Mouse (Mus musculus): ENCODE measurements around the gene Rcn3. TPM values are rescaled to one million over a fixed set of nuclear protein-coding genes. Genes with fewer than 3 reads are reported as not detected.
"Not testable (repeated sequence)": the region's sequence is repeated elsewhere in the genome, so short reads cannot be mapped to it uniquely, and the experiment has no call there.

The Rcn3 gene
- total RNA-seq, 2 experiments from 2014 or later, result 6.4 to 7.5 TPM

DNA sequence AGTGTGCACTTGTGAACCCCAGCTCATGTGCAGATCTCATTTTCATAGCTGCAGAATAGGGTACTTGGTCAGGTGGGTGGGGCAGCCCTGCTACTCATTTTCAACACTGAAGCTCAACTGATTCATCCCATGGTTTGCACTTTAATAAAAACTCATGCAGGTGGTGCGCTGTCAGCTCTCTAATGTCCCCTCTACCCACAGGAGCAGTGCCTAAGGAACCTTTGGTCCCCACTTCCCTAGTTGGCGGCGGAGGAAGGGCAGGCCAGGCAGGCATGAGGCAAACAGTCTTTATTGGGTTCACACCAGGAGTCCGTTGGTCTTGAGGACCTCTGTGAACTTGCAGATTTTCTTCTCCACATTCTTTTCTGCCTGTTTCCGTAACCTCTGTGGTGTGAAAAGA, 33.6 kb upstream of the Rcn3 start:
- not testable (repeated sequence) for DNase-seq (ENCODE audit: extremely low spot score in 1 of 2, low spot score in 2 of 2)
- intact Hi-C loops (cut with DNase I), result loop anchor here (5.0 kb wide), 1 partner anchor 43 kb away; no protein-coding TSS in a partner anchor

DNA sequence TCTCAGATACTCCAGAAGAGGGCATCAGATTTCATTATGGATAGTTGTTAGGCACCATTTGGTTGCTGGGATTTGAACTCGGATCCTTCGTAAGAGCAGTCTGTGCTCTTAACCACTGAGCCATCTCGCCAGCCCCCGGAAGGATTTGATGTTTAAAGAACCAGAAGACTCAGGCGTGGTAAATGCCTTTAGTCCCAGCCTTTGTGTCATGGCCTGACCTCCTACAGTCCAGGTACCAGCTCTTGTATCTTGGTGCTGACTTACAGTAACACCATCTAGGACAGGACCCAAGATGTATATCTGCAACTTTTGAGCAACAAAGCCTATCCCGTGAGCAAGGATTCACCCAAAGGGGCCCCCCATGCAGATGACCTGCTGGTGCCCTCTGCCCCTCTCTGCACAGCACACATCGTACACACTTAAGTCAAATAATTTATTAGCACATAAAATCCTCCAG, 33.2 kb upstream of the Rcn3 start:
- intact Hi-C loops (cut with DNase I), result loop anchor here (5.0 kb wide), 1 partner anchor 43 kb away; no protein-coding TSS in a partner anchor
- DNase-seq (ENCODE audit: extremely low spot score in 1 of 2, low spot score in 2 of 2), result no peak

DNA sequence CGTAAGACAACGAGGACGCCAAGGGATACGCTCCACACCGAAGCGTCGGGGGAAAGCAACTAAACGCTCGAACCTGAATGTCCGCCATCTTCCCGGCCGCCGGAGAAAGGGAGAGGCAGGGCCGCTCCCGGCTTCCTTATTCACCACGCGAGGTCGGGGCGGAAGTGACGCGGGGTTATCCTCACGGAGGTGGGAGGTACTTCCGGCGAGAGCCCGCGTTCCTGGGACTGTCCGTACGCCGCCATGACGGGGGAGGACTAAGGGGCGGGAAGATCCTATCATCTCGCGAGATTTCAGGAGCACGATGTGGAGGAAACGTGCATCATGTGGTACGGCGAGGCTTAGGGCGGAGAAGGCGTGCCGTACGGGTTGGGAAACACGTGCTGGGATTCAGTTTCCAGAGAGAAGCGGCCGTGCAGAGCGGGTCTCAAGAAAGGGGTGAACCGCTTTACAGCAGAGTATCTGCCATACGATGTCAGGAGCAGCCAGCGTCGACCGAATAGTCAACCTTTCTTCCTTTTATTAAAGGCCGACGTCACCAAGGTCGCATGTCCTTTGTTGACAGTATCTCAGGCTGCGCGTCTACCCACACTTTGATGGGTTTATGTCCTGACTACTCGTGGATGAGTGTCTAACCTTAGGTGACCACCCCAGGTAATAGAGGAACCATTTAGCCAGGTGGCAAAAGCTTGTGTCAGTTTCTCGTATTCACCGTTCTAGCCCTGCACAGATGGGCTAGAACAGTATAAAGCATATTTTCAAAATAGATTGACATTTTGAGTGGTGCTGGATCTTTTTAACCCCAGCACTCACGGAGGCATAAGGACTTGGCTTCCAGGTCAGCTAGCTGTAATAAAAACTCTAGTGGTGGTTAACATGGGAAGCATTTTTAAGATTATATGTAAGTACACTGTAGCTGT, 32.5 kb upstream of the Rcn3 start, which contains the start of gene Rps11:
Gene Rps11 (minus strand): TSS at position 216 of the 920 bp plus-strand sequence.
- intact Hi-C loops (cut with DNase I), result loop anchor here (5.0 kb wide), 1 partner anchor 42 kb away; no protein-coding TSS in a partner anchor
- peak; percentile 99 for DNase-seq (ENCODE audit: extremely low spot score in 1 of 2, low spot score in 2 of 2)

DNA sequence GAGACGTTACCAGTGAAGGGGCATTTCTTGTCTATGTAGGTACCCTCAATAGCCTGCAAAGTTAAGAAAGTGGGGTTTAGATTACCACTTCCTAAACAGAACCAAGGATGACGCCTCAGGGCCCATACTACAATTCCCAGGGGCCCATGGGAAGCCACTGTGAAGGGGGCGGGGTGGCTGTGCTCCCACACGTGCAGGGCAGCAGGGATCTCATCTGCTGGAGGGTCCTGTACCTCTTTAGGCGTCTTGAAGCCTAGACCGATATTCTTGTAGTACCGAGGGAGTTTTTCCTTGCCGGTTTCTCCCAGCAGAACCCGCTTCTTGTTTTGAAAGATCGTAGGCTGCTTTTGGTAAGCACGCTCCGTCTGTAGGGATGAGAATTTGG, 31.2 kb upstream of the Rcn3 start:
- peak in 1 of 2 experiments; percentile 72 for DNase-seq (ENCODE audit: extremely low spot score in 1 of 2, low spot score in 2 of 2)
- intact Hi-C loops (cut with DNase I), result no loop called here

DNA sequence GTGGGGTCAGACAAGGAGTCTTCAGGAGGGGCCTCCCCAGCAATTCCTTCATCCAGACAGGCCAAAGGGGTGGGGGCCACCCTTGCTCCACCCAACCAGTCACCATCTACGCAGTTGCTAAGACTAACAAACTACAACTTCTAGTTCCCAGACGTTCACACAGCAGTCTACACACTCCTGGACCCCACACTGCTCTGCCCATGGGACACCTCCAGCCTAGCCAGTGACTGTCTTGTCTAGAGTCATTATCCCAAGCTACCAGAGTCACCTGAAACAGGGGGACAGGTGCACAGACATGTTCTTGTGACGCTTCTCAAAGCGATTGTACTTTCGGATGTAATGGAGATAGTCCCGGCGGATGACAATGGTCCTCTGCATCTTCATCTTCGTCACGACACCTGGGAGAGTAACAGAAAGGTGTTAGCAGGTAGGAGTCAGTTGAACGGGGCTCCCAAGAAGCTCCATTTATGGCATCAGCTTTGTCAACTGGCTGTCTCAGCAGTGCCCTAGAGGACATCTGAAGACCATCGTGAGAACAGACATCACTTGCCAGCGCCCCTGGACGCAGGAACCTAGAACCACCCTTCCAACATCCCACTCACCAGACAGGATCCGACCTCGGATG, 30.7 kb upstream of the Rcn3 start:
- no peak for DNase-seq (ENCODE audit: extremely low spot score in 1 of 2, low spot score in 2 of 2)
- intact Hi-C loops (cut with DNase I), result no loop called here

DNA sequence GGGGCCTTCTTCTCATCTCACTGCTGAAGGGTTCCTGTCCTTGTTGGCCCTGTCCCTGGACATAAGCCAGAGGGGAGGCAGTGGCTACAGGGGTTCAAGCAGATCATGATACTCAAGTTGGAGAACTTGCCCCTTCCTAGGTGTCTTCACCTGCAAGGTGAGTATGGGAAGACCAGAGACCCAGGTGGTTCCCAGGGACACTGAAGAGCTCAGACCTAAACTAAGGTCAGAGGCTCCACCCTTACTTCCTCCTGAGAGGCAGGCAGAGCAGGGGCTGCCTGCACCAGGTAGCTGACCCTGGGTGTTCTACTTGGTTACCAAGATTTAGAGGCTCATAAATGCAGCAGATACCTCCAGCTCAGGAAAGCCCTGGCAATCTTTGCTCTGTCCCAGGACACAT, 29.9 kb upstream of the Rcn3 start:
- no peak for DNase-seq (ENCODE audit: extremely low spot score in 1 of 2, low spot score in 2 of 2)
- intact Hi-C loops (cut with DNase I), result no loop called here

DNA sequence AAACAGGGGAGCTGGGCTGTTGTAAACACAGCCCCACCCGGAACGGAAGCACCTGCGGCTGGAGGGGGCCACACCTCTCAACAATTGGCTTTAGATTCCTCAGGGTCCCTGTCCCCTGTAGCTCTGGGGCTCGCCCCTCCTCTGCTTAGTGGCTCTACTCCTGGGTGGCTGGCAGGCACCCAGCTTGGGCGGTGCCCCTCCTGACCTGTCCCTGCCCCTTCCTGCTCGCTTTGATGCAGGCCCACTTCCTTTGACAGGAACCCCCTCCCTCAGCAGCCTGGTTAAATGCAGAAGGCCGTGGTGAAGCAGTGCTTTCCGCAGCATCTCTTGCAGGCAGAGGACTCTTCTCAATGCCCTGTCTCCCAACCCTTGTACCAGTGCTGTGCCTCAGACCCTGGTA, 29.4 kb upstream of the Rcn3 start:
- peak in 1 of 2 experiments; percentile 89 for DNase-seq (ENCODE audit: extremely low spot score in 1 of 2, low spot score in 2 of 2)

DNA sequence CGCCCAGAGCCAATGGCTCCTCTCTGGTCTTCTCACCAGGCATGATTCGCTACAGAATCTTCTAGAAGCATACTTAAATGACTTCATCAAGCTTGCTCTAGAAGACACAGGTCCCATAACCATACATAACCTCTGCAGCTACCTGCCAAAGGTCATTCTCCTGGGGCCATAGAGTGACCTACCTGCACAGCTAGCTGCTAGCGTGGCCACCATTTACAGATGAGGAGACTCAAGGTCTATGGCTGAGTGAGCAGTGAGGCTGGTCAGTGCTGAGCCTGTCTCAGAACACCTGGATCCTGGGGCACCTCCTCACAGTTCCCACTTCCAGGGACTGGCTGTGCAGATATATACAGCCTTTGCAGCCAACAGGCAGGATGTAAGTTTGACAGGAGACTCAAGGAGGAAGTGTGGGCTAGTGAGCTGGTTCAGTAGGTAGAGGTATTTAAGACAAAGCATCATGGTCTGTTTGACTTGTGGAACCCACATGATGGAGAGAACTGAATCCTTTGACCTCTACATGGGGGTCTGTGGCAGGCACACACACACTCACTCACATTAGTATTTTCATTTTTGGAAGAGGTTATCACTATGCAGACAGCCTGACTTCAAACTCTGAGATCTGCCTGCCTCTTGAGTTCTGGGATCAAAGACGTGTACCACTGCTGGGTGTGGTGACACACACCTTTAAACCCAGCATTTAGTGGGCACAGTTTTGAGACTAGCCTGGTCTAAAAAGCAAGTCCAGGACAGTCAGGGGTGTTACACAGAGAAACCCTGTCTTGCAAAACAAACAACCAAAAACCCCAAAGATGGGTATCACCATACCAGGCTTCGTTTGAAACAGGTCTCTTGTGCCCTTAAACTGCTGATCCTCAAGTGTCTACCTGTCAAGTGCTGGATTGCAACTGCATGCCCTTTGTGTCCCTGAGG, 28.0 kb upstream of the Rcn3 start:
- DNase-seq (ENCODE audit: extremely low spot score in 1 of 2, low spot score in 2 of 2), result no peak
- intact Hi-C loops (cut with DNase I), result no loop called here

More for the DNA sequence above, 29.4 kb upstream of the Rcn3 start:
- intact Hi-C loops (cut with DNase I), result no loop called here

DNA sequence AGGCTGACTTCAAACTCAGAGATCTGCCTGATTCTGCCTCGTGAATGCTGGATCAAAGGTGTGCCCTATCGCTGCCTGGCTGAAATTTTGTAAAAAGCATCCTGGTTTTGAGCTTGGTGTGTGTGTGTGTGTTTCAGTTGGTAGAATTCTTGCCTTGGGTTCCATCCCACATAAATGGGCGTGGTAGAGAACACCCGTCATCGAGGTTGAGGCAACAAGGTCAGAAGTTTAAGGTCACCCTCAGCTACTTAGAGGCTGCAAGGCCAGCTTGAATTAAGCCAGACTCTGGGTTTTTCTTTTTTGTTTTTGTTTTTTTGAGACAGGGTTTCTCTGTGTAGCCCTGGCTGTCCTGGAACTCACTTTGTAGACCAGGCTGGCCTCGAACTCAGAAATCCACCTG, 26.3 kb upstream of the Rcn3 start:
- DNase-seq (ENCODE audit: extremely low spot score in 1 of 2, low spot score in 2 of 2), result no peak
- intact Hi-C loops (cut with DNase I), result no loop called here

DNA sequence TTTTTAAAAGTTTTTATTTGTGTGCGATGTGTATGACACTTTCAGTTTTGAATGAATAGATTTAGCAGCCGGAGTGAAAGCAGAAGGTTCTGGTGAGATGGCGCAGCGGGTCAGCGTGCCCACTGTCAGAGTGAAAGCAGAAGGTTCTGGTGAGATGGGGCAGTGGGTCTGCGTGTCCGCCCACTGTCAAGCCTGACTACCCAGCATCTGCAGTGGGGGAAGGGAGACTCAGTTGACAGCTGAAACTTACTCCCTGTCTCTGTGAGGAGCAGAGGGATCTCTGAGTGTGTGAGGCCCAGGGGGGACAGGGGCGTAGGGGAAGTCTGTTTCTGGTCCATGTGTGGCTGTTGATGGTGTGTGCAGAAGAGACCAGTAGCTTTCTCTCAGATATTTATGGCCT, 25.5 kb upstream of the Rcn3 start:
- intact Hi-C loops (cut with DNase I), result no loop called here

DNA sequence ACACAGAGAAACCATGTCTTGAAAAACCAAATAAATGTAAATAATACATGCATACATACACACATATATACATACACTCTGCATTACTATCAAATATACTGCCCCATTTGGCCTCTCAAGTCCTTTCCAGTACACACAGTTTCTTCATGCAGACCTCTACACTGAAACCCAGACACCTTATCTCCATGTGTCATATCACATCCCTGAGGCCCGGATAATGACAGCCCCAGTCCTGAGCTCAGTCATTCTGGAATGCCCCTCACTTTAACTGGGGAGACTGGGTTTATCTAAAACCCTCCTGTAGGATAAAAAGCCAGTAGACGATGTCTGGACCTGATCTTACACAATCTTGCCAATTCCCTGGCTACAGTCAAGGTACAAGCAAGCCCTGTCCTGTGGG, 21.5 kb upstream of the Rcn3 start:
- no peak for DNase-seq (ENCODE audit: extremely low spot score in 1 of 2, low spot score in 2 of 2)
- intact Hi-C loops (cut with DNase I), result no loop called here

More for the DNA sequence above, 25.5 kb upstream of the Rcn3 start:
- DNase-seq (ENCODE audit: extremely low spot score in 1 of 2, low spot score in 2 of 2), result no peak

DNA sequence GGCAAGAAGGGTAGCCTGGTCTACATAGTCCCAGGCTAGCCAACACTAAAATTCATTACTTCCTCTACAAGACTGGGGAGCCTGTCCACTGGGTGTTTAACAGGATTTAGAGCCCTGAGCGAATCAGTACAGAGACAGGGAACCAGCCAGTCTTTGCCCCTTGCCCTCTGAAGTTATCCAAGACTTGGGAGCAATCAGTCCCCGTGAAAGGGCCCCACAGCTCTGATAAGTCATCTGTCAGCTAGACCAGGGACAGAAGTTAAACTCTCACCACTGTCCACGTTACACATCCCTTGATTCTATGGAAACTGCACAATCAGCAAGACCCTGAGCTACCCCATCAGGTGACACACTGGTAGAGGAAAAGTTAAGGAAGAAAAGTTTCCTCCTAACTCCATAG, 20.5 kb upstream of the Rcn3 start:
- intact Hi-C loops (cut with DNase I), result no loop called here
- DNase-seq (ENCODE audit: extremely low spot score in 1 of 2, low spot score in 2 of 2), result no peak

DNA sequence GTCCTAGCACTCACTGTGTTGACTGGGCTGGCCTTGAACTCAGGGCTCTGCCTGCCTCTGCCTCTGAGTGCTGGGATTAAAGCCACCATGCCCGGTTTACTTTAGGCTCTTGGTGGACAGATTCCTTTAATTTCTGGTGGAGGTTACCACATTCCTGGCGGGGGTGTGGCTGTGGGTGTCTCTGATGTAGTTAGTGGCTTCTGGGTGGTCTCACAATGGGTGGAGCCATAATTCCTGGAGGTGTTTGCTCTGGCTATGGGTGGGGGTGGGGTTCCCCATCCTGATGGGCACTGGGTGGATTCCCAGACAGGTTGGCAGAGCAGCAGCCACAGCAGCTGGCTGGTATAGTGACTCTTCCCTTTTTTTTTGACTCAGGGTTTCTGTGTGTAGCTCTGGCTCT, 19.9 kb upstream of the Rcn3 start:
- intact Hi-C loops (cut with DNase I), result no loop called here
- no peak for DNase-seq (ENCODE audit: extremely low spot score in 1 of 2, low spot score in 2 of 2)

DNA sequence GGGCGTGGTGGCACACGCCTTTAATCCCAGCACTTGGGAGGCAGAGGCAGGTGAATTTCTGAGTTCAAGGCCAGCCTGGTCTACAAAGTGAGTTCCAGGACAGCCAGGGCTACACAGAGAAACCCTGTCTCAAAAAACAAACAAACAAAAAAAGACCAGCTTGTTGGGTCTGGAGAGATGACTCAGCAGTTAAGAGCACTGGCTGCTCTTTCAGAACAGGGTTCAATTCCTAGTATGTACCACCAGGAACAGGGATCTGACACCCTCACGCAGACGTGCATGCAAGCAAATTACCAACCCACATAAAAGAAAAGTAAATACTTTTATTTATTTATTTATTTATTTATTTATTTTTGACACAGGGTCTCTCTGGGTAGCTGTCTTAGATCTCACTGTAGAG, 18.1 kb upstream of the Rcn3 start:
- intact Hi-C loops (cut with DNase I); DNase-seq (ENCODE audit: extremely low spot score in 1 of 2, low spot score in 2 of 2): not testable (repeated sequence)

DNA sequence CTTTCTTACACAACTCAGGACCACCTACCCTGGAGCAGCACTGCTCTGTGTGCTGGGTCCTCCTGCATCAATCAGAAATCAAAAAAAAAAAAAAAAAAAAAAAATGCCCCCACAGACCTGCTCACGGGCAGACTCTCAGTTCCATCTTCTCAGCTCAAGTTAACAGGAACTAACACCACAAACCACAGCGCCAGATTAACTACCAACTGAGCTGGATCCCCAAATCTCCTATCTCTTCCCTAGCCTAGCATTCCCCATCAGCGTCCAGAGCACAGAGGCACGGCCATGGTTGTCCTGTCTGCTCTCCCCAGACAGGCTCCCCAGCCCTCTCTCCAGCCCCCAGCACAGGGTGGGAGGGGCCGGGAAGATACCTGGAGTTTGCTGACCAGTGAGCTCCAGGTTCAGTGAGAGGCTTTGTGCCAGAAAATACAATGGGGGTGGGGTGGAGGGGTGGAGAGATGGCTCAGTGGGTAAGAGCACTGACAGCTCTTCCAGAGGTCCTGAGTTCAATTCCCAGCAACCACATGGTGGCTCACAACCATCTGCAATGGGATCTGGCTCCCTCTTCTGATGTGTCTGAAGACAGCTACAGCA, 15.1 kb upstream of the Rcn3 start:
- intact Hi-C loops (cut with DNase I), result no loop called here
- DNase-seq (ENCODE audit: extremely low spot score in 1 of 2, low spot score in 2 of 2), result no peak

DNA sequence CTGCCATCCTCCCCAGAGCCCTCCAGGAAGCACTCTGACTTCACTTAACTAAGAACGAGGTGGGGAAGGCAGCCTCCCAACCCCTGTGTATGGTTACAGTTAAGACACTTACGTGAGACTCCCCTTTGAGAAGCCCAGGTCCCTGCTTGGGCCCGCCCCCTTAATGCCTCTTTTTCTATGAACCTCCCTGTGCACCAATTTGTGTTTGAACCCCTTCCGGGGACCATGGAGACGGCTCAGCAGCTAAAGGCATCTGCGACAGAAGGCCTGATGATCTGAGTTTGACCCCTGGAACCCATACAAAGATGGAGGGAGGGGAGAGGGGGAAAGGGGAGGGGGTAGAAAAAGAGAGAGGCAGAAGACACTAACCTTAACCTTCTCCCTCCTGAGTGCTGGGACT, 14.4 kb upstream of the Rcn3 start:
- intact Hi-C loops (cut with DNase I), result no loop called here
- DNase-seq (ENCODE audit: extremely low spot score in 1 of 2, low spot score in 2 of 2), result no peak

DNA sequence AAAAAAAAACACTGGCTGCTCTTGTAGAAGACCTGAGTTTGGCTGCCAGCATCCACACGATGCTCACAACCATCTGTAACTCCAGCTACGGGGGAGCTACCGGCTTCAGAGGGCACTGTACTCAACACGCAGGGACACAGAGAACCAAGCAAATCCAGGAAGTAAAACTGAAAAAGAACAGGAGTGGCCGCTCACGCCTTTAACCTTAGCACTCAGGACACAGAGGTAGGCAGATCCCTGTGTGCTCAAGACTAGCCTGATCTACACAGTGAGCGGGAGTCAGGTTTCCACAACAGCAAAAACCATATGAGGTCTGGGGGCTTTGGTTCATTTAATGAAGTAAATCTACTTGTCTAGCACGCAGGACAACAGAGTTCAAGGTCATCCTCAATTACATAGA, 13.5 kb upstream of the Rcn3 start:
- intact Hi-C loops (cut with DNase I), result no loop called here
- DNase-seq (ENCODE audit: extremely low spot score in 1 of 2, low spot score in 2 of 2), result no peak

DNA sequence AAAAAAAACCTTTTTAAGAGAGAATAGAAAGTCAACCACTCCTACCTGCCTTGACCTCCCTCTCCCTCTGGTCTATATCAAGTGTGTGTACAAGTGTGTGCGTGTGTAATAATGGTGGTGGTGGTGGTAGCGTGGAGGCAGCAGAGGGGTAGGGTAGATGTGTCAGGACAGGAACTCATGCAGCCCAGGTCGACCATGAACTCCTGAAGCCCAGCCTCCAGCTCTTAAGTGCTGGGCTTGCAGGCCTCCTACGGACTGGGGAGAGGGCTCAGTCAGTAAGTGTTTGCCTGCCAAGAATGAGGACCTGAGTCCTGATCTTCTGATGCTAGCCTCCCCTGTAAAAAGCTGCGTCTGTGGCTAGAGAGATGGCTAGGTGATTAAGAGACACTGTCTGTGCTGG, 12.9 kb upstream of the Rcn3 start:
- no peak for DNase-seq (ENCODE audit: extremely low spot score in 1 of 2, low spot score in 2 of 2)
- intact Hi-C loops (cut with DNase I), result no loop called here
